Mouse (Mus musculus) B cell, adult 2 months (primary cell): Measurements from ENCODE around the gene Syp.

Experiments used
- DNase-seq, 2 experiments: peaks; one replicate each; pipeline ENCODE4 v3.0.0; 2022

Syp gene

GRCm38 (mm10) chrX:7664791-7665190 lies 26.5 kb downstream of the Syp start:
- DNase-seq, result no peak

GRCm38 (mm10) chrX:7665739-7666502 lies 27.6 kb downstream of the Syp start:
- DNase-seq, result no peak

DNA sequence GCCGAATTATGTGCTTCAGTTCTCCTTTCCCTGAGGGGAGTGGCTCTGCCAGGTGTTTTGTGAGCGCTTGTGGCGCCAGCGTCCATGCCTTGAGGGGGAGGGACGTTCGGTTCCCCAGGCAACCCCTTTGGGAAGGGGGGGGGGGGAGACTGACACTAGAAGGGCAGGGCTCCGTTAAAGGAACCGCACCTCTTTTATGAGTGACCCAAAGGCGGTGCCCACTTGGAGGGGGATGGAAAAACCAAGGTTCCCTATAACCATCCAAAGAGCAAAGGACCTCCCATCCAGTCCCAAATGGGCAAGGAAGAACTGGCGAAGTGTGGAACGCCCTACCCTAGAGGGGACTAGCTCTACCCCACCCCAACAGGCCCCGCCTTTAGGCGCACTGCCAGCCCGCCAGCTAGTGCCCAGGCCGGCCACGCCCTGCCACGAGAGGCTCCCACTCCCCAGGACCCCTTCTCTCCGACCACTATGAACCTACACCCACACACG lies 32.2 kb downstream of the Syp start:
- DNase-seq, result peak; percentile 65

GRCm38 (mm10) chrX:7670921-7671623 lies 32.8 kb downstream of the Syp start, which contains the start of gene Plp2:
Plp2 (minus strand) TSS chrX:7671390.
- peak; percentile 47 to 51 for DNase-seq

- no peak for DNase-seq
Measured at GRCm38 (mm10) chrX:7672739-7673138, 34.5 kb downstream of the Syp start.

DNA sequence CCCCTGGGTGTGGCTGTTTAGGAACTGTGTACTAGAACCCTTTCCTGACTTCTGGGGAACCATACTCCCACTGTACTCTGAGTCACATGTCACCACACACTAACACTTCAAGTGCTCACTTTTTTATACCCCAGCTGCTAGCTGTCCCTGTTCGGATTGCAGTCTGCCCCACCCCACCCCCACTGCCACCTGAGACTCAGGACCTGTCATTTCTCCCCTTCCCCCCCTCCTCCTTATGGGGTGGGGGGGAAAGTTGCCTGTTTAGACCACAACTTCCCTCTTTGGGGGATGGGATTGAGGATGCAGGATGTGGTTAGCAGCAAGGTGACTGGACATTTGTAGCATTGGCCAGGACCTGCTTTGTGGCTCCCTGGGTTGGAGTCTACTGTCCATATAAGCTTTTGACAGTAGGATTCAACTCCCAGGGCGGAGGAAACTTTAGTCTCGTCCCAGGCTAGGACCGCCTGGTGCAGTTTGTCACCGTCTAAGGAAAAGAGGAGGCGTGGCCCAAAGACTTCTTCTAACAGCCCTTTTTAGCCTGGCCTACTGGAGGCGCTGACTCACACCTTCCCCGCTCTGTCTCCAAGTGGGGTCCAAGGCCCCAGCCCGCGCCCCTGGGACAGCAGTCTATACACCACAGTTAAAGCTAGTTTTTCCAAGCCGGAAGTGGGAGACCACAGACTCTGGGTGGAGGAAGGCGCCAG lies 35.5 kb downstream of the Syp start:
- DNase-seq, result peak; percentile 62 to 70

GRCm38 (mm10) chrX:7674284-7675000 lies 36.2 kb downstream of the Syp start:
- peak; percentile 19 to 21 for DNase-seq

DNA sequence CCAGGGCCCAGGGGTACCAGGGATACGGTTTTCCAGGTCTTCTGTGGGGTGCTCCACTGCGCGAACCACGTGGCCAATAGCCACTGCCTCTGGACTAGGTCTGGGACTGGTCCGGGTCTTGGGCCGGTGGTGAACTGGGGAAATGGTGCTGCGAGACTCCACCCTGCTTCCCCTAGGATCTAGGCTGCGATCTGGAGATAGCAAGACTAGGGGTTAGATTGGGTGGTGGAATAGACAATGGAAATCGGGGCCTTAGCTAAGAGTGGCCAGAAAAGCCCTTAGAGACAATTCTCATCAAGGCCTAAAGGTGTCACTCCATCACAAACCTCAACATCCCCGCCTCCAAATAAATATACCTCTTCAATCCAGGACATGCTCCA lies 36.7 kb downstream of the Syp start:
- no peak for DNase-seq

GRCm38 (mm10) chrX:7678986-7679385 lies 40.7 kb downstream of the Syp start:
- DNase-seq, result no peak

DNA sequence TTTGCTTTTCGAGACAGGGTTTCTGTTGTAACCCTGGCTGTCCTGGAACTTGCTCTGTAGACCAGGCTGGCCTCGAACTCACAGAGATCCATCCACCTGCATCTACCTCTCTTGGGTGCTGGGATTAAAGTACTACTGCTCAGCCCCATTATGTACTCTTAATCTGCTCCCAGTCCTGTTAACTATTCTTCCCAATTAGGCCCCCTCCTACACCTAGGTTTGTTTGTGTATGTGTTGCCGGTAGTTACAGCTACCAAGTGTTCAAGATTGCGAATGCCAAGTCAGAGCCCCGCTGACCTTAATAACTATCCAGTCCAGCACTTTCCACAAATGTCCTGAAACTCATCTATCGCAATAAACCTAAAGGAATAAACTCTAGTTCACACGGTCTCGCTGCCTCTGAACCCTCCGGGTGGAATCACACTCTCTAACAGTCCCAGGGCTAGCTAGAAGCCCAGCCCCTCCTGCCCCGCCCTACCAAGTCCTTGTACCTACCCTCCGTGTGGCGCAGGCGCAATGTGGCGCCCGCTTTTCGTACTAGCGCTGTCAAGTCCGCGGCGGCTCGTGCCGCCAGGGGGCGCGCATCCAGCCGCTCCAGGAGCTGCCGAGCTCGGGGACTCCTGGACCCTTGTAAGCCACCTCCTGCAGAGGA lies 41.3 kb downstream of the Syp start:
- peak; percentile 91 to 93 for DNase-seq

- DNase-seq, result no peak
Measured at GRCm38 (mm10) chrX:7680057-7680412, 41.8 kb downstream of the Syp start.

DNA sequence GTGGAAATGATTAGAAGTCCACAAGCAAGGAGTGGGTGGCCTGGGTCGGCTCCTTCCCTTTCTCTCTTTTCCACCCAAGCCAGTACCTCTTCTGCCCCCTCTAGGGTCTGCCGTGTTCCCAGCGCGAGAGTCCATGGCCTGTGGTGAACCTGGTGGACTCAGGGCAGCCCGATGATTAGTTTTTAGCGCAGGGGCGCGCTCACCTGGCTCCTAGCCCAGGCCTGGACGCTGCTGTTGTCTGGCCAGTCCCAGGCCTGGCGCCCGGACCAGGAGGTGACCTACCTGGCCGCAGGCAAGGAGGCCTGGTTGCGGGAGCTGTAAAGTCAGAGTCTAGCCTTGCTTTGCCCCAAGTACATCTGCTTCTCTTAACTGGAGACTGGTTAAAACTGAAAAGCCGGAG lies 42.6 kb downstream of the Syp start, which contains the start of gene Magix:
Gene Magix (minus strand): TSS at position 388 of the 400 bp plus-strand sequence.
- no peak for DNase-seq

- no peak for DNase-seq
Measured at GRCm38 (mm10) chrX:7688321-7688720, 50.0 kb downstream of the Syp start.

DNA sequence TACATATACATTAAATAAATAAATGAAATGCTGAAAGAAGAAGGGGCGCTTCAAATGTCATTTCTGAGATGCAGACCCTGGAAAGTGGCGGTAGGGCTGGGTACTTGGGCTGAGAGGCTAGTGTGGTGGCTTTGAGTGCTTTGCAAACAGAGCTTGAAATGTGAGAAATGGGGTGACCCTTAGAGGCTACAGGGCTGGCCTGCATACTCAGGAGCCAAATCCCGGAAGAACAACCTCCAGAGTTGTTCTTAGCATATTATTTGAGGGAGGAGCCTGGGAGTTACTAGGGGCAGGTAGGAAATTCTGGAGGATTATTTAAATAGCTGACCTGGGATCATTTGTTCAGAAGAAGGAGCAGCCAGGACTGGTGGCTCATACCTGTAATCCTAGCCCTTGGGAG lies 52.2 kb downstream of the Syp start:
- DNase-seq, result no peak

DNA sequence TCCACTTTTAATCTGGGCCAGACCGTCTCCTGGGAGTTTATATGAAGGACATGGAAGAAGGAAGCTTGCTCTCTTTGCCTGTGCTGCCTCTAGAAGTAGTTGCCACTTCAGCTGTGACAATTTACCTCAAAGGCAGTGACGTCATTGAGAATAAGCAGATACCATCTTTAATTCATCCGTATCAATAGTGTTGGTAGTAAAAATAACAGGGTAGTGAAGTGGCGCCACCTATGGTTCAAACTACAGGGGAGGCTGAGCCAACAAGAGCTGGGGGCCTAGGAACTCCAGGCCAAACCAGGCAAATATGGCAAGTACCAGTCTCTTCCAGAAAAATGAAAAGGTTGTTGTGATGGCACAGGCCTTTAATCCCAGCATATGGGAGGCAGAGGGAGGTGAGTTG lies 54.6 kb downstream of the Syp start:
- DNase-seq, result peak; percentile 67 to 76

DNA sequence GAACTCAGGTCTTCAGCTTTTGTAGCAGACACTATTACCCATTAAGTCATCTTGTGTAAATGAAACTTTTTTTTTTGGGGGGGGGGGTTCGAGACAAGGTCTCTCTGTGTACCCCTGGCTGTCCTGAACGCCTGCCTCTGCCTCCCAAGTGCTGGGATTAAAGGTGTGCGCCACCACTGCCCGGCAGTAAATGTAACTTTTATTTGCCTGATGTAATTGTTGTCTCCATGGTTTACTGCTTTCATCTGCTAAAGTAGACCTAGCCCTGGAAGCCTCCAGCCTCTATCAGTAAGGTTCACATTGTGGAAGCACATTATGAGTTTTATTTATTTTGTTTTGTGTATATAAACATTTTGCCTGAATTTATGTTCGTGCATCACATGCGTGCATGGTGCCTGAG lies 58.2 kb downstream of the Syp start:
- DNase-seq, result no peak

- DNase-seq, result peak; percentile 76 to 78
Measured at GRCm38 (mm10) chrX:7696954-7697381, 58.7 kb downstream of the Syp start, which contains the start of gene Gpkow. Gpkow (plus strand) TSS chrX:7697131.
